Mouse (Mus musculus) cerebellum, postnatal 14 days (tissue): ENCODE data around the gene Rbck1.
"Not testable (repeated sequence)": the region's sequence is repeated elsewhere in the genome, so short reads cannot be mapped to it uniquely, and the experiment has no call there.

Experiments
- DNase-seq, 2 experiments: peaks; one replicate each; pipeline ENCODE4 v3.0.0; 2021; ENCODE audit warnings: mixed read lengths in 2 of 2

Gene Rbck1

GRCm38 (mm10) chr2:152332101-152332825 lies at the start of gene Rbck1:
Gene Rbck1, minus strand, starts transcription at chr2:152332653.
- peak; percentile 92 to 95 for DNase-seq

- peak in 1 of 2 experiments; percentile 57 for DNase-seq
Measured at GRCm38 (mm10) chr2:152376345-152376741, 43.9 kb upstream of the Rbck1 start, which contains the start of gene Nrsn2. Gene Nrsn2, minus strand, starts transcription at chr2:152376638.

- peak; percentile 67 to 77 for DNase-seq
Measured at GRCm38 (mm10) chr2:152375652-152376344, 43.3 kb upstream of the Rbck1 start.

- no peak for DNase-seq
Measured at GRCm38 (mm10) chr2:152373547-152373946, 41.1 kb upstream of the Rbck1 start.

GRCm38 (mm10) chr2:152372661-152373060 lies 40.2 kb upstream of the Rbck1 start:
- DNase-seq = no peak

GRCm38 (mm10) chr2:152372104-152372503 lies 39.7 kb upstream of the Rbck1 start:
- DNase-seq = no peak

GRCm38 (mm10) chr2:152368532-152369140 lies 36.2 kb upstream of the Rbck1 start:
- DNase-seq = peak; percentile 78 to 81

- no peak for DNase-seq
Measured at GRCm38 (mm10) chr2:152367917-152368316, 35.5 kb upstream of the Rbck1 start.

- DNase-seq = peak; percentile 85 to 90
Measured at GRCm38 (mm10) chr2:152363245-152364147, 31.0 kb upstream of the Rbck1 start.

GRCm38 (mm10) chr2:152361193-152361592 lies 28.7 kb upstream of the Rbck1 start:
- DNase-seq = no peak

- DNase-seq = no peak
Measured at GRCm38 (mm10) chr2:152360271-152360775, 27.9 kb upstream of the Rbck1 start.

GRCm38 (mm10) chr2:152359616-152360015 lies 27.2 kb upstream of the Rbck1 start:
- no peak for DNase-seq

GRCm38 (mm10) chr2:152358977-152359376 lies 26.5 kb upstream of the Rbck1 start:
- not testable (repeated sequence) for DNase-seq

GRCm38 (mm10) chr2:152357254-152357653 lies 24.8 kb upstream of the Rbck1 start:
- DNase-seq = no peak

GRCm38 (mm10) chr2:152349842-152350540 lies 17.5 kb upstream of the Rbck1 start:
- DNase-seq = peak in 1 of 2 experiments; percentile 62

- DNase-seq = no peak
Measured at GRCm38 (mm10) chr2:152349205-152349604, 16.8 kb upstream of the Rbck1 start.

- no peak for DNase-seq
Measured at GRCm38 (mm10) chr2:152347722-152348121, 15.3 kb upstream of the Rbck1 start.

GRCm38 (mm10) chr2:152346776-152347465 lies 14.5 kb upstream of the Rbck1 start:
- DNase-seq = no peak

GRCm38 (mm10) chr2:152345393-152345792 lies 12.9 kb upstream of the Rbck1 start:
- no peak for DNase-seq

GRCm38 (mm10) chr2:152344909-152345308 lies 12.5 kb upstream of the Rbck1 start:
- DNase-seq = no peak

- no peak for DNase-seq
Measured at GRCm38 (mm10) chr2:152344361-152344760, 11.9 kb upstream of the Rbck1 start.
